Mouse (Mus musculus): ENCODE results near the gene Ell2. TPM values are rescaled to one million over a fixed set of nuclear protein-coding genes. Genes with fewer than 3 reads are reported as not detected.

The Ell2 gene
- total RNA-seq, 2 experiments from 2014 or later, result 19.9 to 22.7 TPM

DNA sequence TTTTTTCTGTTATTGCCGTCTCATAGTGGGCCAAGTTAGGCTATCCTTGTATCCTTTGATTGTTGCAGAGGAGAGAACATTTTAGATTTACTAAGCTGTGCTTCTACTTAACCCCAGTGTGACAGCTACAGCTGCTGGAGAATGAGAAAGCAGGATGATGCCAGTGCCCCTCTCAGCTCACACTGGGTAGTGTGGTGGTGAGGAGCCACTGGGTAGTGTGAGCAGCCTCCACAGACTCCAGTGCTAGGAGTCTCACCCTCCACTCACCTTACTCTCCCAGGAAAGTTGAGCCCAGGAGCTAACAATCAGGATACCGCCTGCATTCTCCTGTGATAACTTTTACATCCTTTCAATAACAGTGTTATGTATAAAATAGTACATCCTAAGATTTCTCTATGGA is 60.4 kb downstream of the Ell2 start:
- DNase-seq, result no peak

DNA sequence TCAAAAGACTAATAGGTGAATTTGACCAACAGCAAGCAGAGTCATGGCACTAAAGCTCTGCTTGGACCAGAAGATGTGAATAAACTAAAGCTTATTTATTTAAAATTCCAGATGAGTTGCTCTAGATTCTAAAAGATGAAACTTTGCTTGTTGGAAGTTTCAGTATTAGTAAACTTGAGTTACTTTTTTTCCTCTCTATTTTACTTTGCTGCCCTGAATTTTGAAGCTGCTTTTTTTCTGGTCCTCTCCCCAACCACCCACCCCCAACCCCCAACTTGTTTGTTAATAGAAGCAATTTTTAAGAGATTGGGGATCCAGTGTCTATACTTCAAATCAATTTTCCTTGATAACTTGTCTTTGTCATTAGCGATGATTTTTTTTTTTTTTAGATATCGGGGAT is 64.2 kb downstream of the Ell2 start:
- DNase-seq, result no peak

DNA sequence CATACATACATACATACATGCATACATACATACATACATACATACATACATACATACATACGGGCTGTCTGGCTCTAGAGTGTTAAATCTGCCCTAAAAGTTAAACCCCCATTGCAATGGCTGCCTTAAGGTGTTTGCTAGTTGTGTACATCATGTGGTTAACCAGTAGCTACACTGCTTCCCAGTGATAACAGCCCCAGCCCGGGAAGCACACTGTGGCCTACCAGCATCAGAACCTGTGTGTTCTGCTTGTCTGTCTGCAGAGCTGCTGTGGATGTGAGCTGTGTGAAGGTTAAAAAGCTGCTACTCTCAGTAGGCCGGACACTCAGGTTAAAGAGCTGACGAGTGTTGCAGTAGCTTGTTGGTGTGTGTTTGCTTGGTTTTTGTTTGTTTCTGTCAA is 64.8 kb downstream of the Ell2 start:
- no peak for DNase-seq

DNA sequence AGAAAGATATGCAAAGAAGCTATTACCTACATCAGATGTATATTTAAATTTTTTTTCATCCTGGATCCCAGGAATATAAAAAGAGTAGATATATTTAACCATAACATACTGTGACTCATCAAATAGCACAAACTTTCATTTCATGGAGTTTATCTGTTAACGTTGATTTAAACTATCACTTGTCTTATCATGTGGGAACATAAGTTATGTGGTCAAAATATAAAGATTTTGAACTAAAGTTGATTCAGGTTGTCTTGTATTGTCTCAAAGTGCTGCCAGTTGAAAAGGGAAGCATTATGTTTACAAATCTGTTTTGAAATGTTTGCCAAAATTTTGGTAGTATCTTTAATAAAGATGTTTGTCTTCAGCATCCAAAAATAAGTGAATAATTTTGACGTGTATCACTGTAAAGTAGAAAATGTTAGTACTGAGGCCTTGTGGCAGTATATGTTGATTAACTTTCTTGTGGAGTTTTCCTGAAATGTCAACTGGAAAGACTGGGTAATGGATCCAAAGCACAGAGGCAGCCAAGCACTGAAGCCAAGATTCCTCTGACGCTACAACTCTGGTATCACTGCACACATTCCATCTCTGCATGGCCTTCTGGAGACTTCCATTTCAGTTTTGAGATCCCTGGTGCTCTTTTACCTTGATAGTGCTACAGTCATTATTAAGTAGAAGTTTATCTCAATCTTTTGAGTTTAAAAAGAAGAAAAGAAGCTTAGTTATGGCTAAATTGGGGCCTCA is 65.6 kb downstream of the Ell2 start:
- no peak for DNase-seq

DNA sequence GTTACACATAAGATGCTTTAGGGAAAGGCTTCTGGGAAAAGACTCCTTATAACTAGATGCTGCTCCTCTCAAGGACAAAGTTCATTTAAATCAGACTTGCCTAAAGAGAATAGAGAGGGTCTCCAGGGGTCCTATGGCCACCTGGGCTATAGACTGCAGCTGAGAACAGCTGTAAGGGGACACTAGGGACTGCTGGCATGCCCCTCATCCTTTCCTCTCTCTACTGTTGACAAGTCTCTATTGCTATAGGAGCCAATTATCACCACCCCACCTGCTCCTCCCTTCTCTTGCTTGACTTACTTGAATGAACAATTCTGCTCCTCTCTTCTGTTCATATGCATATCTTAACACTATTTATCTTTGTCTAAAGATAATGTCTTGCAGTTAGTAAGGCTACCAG is 69.4 kb downstream of the Ell2 start:
- DNase-seq, result no peak

DNA sequence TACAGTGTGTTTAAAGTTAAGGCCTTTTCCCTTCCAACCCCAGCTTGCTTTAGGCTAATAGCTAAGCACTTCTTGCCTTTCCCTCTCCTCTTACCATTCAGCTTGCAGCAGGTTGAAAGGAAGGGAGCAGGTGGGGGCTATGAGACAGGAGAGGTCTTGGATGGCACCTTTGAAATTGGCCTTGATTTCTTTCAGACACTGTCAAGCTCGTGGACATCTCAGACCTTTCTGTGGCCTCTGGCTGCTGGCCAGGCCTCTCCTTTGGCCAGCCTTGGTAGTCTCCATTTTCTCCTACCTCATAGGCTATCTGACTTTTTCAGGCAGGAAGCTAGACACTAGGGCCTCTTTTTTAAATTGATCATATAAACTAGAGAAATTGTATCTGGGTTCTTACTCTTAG is 70.1 kb downstream of the Ell2 start:
- no peak for DNase-seq

DNA sequence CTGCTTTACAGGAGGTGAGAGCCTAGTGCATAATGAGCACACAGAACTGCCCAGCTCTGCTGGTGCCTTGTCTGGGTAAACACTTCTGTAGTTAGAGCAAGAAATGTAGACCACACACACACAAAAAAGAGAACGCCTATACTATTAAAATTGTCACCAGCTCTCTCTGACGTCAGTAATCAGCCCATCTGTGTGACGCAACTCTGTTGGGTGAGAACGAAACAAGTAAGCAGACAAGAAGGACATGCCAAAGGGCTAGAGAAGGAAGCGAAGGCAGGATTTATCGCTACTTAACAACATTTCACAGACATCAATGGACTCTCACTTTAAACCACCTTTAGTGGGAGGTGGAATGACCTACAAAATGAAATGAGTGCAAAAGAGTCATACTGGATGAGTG is 71.6 kb downstream of the Ell2 start:
- no peak for DNase-seq

DNA sequence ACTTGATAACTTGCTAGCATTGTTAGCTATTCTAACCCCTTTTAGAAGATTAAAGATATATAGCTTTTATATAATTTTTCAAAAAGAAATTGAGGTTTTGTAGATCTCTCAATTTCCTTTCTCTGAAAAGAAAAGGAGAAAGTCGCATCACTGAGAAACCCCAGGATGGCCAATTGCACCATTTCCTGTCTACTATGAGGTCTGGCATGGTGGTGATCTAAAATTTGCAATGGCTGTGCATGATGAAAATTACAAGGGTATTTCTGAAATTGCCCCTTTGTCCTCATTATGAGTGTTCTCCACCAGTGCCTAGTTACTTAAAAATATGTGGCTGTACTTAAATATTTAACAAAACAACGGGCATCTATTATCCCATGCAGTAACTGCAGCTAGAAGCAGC is 72.6 kb downstream of the Ell2 start:
- DNase-seq, result no peak

DNA sequence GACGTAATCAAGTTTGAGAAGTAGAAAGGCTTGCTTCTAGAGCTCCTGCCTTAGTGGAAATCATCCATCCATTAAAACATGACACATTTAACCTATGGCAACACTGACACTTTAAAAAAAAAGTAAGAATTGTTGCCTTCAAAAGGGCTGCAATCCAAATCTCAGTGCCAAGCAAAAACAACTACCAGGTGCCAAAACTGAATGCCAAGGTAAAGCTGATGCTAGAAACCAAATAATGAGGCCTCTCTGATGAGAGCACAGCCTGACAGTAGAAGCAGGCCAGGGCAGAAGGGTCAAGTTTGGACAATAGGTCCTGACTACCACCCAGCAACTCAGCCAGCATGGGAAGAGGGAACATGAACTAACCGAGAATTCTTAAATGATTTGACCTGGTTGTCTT is 73.5 kb downstream of the Ell2 start:
- DNase-seq, result no peak

DNA sequence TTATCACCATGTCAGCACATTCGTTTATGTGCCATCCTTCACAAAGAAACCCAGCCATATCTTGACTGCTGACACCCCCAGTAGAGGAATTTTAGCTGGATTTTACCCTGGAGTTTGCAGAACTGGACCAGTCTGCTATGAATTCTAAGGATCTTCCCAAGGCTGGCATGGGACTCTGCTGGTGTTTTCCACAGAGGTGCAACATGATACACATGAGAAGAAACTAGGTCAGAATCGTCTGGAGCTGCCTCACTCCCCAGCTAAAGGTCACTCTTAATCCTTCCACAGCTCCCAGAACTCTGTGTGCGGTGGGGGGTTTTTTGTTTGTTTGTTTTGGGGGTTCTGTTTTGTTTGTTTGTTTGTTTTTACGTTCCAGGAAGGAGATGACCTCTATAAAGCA is 79.2 kb downstream of the Ell2 start:
- DNase-seq, result no peak

DNA sequence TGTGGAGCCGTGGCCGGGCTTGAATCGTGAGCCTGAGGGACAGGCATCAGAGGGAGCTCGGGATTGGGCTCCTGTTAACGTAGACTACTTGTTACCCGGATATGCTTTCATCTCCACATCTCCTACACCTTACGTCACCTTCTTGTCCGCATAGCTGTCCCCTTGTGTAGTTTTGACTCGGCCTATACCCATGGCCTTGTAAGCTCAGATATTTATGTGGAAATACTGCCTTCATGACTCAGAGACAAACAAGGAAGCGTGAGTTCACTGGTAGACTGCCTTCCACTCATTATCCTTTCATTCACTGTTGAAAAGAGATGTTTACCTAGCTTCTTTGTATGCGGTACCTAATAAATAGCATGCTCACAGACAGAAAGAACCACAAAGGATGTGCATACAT is 79.7 kb downstream of the Ell2 start:
- DNase-seq, result no peak

DNA sequence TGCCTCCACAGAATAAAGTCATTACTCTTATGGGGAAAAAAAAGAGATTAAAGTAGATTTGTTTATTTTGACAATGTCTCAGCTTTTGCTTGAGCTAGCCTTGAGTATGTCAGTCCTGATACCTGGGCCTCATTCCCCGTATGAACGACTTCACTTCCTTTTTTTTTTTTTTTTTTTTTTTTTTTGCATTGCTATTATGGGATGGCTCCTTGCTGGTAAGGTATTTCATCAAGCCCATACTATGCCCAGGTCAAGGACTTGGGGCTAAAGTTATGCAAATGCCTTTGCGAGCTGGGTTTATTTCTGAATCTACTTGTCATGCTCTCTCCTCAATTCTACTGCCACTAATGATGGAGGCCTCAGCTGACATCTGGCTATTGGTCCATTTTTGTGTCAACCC is 80.8 kb downstream of the Ell2 start:
- no peak for DNase-seq

DNA sequence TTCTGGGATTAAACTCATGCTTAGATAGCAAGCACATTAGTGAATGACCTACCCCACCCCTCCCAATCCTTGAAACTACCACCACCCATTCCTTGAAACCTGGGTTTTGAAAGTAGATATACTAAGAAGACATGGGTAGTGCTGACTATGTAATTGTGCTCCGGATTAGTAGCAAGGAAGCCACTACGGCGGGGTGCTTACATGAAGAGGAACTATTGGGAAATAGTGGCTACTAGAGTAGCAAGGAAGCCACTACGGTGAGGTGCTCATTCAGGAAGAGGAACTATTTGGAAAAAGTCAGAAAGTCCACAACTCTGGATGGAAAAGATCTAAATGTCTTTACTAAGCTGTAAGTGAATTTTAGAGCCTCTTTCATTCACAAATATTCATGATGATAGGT is 81.6 kb downstream of the Ell2 start:
- no peak for DNase-seq

DNA sequence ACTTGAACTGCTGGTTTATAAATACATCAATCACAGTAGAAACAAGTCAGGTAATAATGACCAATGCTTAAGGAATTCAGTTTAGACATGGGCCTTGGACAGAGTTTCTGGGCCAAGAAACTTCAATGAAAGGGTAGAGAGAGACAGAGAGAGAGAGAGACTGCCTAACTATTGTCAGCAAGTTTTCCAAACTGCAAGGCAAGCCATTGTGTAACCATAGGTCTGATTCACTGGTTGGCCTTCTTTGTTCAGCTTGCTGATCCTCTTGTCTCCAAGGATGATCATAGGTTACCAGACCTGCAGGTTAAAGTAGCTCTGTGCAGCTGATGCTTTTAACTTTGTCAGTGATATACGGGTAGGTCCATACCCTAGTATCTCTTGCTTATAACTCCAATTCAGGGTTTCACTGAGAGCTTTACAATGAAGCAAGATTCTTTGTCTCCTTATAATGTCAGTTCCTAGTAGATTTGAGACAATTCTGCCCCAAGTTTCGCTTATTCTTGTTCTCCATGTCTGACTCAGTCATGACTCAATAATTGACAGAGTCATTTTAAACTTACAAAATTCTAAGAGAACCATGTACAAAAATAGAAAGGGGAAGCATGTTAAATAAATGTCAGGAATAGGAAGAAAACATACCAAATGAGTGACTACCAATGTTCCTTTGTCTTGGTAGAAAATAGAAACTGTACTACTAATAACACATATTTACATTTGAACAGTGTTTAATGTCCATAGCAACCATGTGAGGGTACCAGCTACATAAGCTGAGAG is 82.7 kb downstream of the Ell2 start:
- DNase-seq, result no peak

DNA sequence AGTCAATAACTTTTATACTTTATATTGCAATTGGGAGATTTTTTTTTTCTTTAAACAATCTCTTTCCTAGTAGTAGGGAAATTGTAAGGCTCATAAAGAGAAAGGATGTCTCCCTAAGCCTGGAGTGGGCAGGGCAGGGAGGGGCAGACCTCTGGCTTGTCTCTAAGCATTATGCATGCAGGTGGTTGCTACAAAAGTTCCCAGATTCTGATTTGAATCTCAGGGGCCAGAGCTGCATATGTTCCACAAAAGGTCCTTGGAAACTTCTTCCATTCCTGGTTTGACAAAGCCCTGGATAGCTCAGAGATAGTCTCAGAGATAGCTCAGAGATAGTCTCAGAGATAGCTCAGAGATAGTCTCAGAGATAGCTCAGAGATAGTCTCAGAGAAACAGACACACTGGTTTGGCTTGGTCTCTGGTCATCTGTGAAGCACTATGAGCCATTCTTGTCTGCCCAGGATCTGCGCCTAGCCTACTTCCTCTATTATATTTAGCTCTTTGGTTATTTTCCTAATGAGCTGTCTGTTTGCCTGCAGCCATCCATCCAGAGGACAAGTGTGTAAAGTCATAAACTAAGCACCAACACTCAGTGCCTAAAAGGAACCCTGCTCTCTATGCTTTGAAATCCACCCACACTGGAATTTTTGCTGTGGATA is 84.1 kb downstream of the Ell2 start:
- no peak for DNase-seq

DNA sequence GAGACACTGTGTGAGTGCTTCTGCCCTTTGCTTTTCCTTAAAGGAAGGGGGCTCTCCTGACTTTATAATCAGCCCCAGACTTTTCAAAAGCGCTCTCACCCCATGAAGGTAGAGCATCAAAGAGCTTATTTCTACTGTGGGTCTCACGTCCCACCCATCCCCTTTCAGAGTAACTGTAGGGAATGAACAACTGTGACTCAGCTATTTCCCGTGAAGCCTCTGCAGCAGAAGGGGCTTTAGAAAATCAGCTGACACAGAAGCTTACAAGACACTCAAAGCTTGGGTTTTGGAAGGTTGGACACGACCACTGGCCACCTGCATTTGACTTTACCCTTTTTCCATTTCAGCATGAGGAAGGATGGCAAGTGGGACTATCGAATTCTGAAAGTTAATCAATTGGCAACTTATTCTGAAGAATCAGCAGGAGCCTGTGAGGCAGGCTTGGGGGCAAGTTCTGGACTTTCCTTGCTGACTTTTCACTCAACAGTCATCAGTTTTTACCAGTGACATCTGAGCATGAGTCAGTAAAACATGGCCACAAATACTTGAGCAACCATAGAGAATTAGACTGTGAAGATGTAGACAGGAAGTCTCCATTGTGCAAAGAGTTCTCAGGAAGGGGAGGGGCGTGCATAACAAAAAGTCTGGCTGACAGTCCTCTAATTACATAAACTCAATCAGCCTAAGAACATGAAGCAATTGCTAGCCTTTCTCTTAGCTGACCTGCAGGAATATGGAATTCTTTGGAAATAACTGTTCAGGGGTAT is 87.5 kb downstream of the Ell2 start:
- no peak for DNase-seq

DNA sequence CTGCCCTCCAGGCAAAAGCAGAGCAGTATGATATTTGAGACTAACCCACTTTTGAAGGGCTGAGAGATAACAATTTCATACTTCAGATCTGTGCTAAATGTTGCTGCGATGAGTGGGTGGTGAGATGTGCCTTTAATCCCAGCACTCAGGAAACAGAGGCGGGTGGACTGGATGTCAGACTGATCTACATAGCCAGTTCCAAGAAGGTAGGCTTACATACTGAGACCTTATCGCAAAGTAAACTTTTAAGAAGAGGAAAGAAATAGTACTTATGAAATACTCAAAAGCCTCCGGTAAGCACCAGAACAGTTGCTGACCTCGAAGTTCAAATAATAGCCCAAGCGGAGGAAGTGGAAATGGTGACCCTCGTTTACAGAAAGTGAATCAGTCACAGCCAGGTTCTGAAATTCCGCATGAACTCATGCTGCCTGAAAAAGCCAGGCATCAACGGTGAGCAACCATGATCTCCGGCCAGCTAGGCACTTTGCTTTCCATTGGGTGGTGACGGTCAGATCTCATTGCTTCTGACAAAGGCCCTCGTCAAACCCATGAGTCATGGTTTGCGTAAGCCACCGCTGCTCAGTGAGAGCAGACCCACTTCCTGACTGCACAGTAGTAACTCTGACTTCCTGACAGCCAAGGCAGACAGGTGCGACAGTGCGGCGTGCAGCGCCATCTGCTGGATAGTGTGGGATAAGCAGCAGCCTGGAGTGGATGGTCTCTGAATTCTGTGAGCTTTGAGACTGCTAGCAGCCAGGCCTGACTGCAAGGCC is 91.0 kb downstream of the Ell2 start:
- DNase-seq, result peak; percentile 89

DNA sequence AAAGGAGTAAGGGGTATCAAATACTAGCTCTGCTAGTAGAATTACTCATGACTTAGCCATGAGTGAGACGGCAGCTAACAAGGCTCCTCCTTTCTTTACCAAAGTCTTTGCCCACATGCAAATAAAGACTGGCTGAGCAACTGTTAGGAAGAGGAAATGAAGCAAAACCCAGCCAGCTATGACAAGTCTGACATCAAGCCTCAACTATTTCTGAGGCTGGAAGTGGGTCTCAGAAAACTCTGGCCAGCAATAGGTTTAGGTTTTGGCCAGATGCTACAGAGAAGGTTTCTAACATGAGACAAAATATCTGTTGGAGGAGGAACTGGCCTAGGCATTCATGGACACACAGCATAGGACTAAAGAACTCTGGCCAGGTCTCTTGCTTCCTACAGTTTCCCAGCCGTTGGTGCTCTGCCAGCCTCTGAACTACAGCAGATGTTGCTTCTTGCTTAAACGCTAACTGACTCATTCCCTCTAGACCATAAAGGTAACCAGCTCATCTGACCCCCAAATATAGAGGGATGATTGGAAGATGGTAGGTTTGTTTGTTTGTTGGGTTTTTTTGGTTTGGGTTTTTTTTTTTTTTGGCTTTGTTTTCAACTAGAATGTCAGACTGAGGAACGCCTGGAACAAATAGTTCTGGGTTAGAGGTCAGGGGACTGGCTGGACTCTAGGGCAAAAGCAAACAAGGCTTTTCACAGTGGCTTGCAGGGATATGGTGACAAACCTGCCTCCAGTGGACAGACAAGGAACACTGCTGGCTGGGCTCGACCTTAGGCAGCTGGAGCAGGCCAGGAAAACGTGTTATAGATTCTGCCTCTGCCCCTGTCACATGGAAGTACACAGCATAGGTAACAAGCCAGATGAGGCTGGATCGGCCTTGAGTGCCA is 92.1 kb downstream of the Ell2 start:
- no peak for DNase-seq

DNA sequence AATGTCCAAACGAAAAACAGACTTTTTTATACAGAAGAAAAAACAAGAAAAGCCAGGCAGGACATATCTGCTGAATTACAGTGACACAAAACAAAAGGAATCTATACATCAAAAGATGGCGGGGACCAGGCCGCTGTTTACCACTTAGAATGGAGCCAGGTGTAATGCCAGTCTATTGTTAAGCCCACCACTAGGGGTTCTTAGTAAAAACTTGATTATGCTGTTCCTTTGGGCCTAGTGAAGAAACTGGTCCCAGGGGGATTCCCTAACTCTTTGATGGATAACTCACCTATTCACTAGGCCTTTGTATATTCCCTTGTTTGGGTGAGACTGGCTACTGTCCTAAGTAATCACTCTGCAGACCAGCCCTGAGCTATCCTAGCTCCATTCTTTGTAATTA is 92.9 kb downstream of the Ell2 start:
- DNase-seq, result no peak

DNA sequence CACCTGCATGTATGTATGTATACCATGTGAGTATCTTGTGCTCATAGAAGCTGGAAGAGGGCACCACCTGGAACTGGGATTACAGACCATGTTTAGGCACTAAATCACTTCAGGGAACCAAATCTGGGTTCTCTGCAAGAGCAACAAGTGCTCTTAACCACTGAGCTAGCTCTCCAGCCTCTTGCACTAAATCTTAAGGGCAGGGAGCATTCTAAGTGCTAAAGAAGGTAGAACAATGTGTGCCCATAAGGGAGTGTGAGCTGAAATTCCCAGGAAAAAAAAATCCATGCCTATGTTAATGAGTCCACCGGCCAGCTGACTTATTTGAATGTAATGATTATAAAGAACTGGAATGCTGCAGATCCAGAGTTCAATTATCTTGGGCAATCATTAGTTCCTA is 101.4 kb downstream of the Ell2 start:
- no peak for DNase-seq

DNA sequence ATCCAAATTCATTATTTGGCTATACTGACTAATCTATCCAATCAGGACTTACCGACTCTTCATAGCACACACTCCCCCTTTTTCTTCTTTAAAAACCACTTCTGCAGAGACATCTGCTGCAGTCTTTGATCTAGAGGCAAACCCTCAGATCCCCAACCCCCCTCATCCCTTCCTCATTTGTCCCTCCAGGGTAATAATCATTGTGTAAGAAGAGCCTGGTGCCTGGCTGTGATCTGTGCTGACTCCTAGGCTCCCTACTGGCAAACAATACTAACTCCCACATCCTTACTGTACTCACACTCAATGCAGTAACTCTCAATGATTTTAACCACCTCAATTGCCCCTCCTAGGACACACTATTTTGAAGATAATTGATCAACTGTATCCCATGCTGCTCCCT is 103.4 kb downstream of the Ell2 start:
- DNase-seq, result no peak

Data from gastrocnemius, postnatal 10 days (tissue).